8 mouse cellular contexts compared by ENCODE assay signal in the genomic region with DNA sequence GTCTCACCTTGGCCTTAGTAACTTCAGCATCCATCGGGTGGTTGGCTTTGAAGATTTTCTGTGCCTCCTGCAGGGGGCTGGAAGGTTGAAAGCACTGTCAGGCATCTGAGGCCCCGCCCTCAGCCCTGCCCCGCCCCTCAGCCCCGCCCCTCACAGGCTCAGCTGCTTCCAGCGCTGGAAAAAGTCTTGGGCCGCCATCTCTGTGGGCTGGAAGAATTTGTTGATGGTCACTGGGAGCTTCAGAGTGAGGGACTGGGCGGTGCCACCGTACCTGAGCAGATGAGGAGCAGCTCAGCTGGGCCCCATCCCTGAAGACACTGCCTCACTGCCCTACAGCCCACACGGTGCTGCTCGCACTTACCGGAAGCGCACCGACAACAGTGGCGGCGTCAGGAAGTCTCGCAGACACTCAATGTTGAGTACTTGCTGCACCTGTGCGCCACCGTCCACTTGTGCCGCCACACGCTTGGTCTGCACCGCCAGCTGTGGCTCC. TPM values are rescaled to one million over a fixed set of nuclear protein-coding genes. Genes with fewer than 3 reads are reported as not detected.
DNase-seq lines count a peak whose midpoint lies in the region; ATAC-seq lines count a peak whose summit lies in the region.

No protein-coding gene starts in this region.

- no peaks in the 10 kb centered on the region for H3K27me3 ChIP-seq in forebrain, embryonic 11.5 days (ENCODE audit: control insufficient read depth, insufficient read depth, low read length)
- H3K27me3 ChIP-seq in stomach, embryonic 14.5 days (ENCODE audit: control insufficient read depth, insufficient read depth, low read length): no peaks in the 10 kb centered on the region

- peak overlapping the region; percentile 37; the same call in 1 of the 2 replicates for H3K9ac ChIP-seq in forebrain, embryonic 11.5 days (ENCODE audit: low read length)
- no peak overlapping the region; the same call in 1 of the 2 replicates for H3K9ac ChIP-seq in stomach, embryonic 14.5 days (replicated peaks; ENCODE audit: low read depth, low read length)

- H3K9me3 ChIP-seq in forebrain, embryonic 11.5 days (ENCODE audit: control insufficient read depth, low read length): no peaks in the 10 kb centered on the region
- H3K9me3 ChIP-seq in stomach, embryonic 14.5 days (ENCODE audit: control insufficient read depth, low read depth, low read length): no peaks in the 10 kb centered on the region

- peak overlapping the region; percentile 57 for H3K27ac ChIP-seq in forebrain, embryonic 11.5 days (ENCODE audit: low read depth, low read length)
- no peak overlapping the region for H3K27ac ChIP-seq in stomach, embryonic 14.5 days (ENCODE audit: low read length)

- WGBS in forebrain, embryonic 11.5 days: 19% methylated on average over 21 of the region's 21 CpGs
- WGBS in stomach, embryonic 14.5 days: 9% methylated on average over 21 of the region's 21 CpGs

- H3K4me1 ChIP-seq in forebrain, embryonic 11.5 days (replicated peaks; ENCODE audit: control insufficient read depth, insufficient read depth, low read length): peaks cover 13% of the 10 kb centered on the region
- peaks cover 20% of the 10 kb centered on the region; the same call in 1 of the 2 replicates for H3K4me1 ChIP-seq in stomach, embryonic 14.5 days (ENCODE audit: control insufficient read depth, insufficient read depth, low read length)

- peaks cover 4% of the 10 kb centered on the region; the same call in 1 of the 2 replicates for H3K36me3 ChIP-seq in forebrain, embryonic 11.5 days (ENCODE audit: control insufficient read depth, insufficient read depth, low read length)
- H3K36me3 ChIP-seq in stomach, embryonic 14.5 days (ENCODE audit: control insufficient read depth, insufficient read depth, low read length): peaks cover 48% of the 10 kb centered on the region

- H3K4me3 ChIP-seq in forebrain, embryonic 11.5 days (ENCODE audit: low read depth, low read length): peak overlapping the region; percentile 12; the same call in 1 of the 2 replicates
- H3K4me3 ChIP-seq in stomach, embryonic 14.5 days (ENCODE audit: low read depth, low read length): peak overlapping the region; percentile 23

- ATAC-seq in forebrain, embryonic 11.5 days (replicated peaks; ENCODE audit: low FRiP score): peak; percentile 55
- peak; percentile 69 for ATAC-seq in megakaryocyte, adult 5-6 weeks (ENCODE audit: poor library complexity, severe bottlenecking)
- ATAC-seq in stomach, embryonic 14.5 days (ENCODE audit: insufficient number of reproducible peaks, insufficient read depth, low FRiP score, low read depth): peak; percentile 25; the same call in 1 of the 2 replicates

- intact Hi-C loops in left cerebral cortex, postnatal 14 days (cut with DNase I): no loop called here

- peak; percentile 71 for DNase-seq in adrenal gland, postnatal 14 days
- no peak for DNase-seq in adrenal gland, adult 18-20 months (ENCODE audit: low spot score in 2 of 2)
- peak; percentile 44 for DNase-seq in MN1 (ENCODE audit: low spot score)
- peak; percentile 90 for DNase-seq in forebrain, embryonic 11.5 days (ENCODE audit: low spot score)
- DNase-seq in kidney, postnatal 10 days: peak; percentile 76
- no peak for DNase-seq in left cerebral cortex, postnatal 14 days (ENCODE audit: low spot score in 2 of 2)

- peak overlapping the region; percentile 49 for H3K4me2 ChIP-seq in forebrain, embryonic 11.5 days (ENCODE audit: low read depth, low read length, severe bottlenecking)
- H3K4me2 ChIP-seq in stomach, embryonic 14.5 days (replicated peaks; ENCODE audit: low read depth, low read length): peak overlapping the region; percentile 46

RNA-seq across cellular contexts. Expression of gene Fuz, which starts 5.4 kb away (rescaled TPM):
- total RNA-seq in adrenal gland, postnatal 14 days (2021): 23.5 and 24.8 TPM in 2 replicates
- 10 to 100 TPM; 24.1 to 28.3 TPM for total RNA-seq in adrenal gland, adult 18-20 months (2021)
- 32.9 TPM in 2 replicates for polyA plus RNA-seq in forebrain, embryonic 11.5 days (2014; fragmentation: Nextera tagmentation; extraction: Ambion mirVana)
- 4.6 and 4.7 TPM in 2 replicates for total RNA-seq in megakaryocyte, adult 5-6 weeks (2015)
- 11.1 and 11.3 TPM in 2 replicates for total RNA-seq in megakaryocyte, adult 5-6 weeks (2017)
- 25.8 and 26.4 TPM in 2 replicates for polyA plus RNA-seq in stomach, embryonic 14.5 days (2014; fragmentation: Nextera tagmentation; extraction: Ambion mirVana)
- total RNA-seq in left cerebral cortex, postnatal 14 days (2021): 10 to 100 TPM; 20.4 to 22.9 TPM

RNA-seq across cellular contexts. Expression of gene Med25, which starts 8.8 kb away (rescaled TPM):
- total RNA-seq in adrenal gland, postnatal 14 days (2021): 75.3 and 87.2 TPM in 2 replicates
- 10 to 100 TPM; 75.2 to 90.9 TPM for total RNA-seq in adrenal gland, adult 18-20 months (2021)
- polyA plus RNA-seq in forebrain, embryonic 11.5 days (2014; fragmentation: Nextera tagmentation; extraction: Ambion mirVana): 135 and 139 TPM in 2 replicates
- total RNA-seq in megakaryocyte, adult 5-6 weeks (2015): 19.4 and 23.7 TPM in 2 replicates
- 8.6 and 9.0 TPM in 2 replicates for total RNA-seq in megakaryocyte, adult 5-6 weeks (2017)
- 65.2 and 79.4 TPM in 2 replicates for polyA plus RNA-seq in stomach, embryonic 14.5 days (2014; fragmentation: Nextera tagmentation; extraction: Ambion mirVana)
- total RNA-seq in left cerebral cortex, postnatal 14 days (2021): 100 to 1,000 TPM in 1 of 2 experiments, 10 to 100 TPM in 1; 92.5 to 103 TPM

RNA-seq across cellular contexts. Expression of gene Ap2a1, which starts 28.0 kb away (rescaled TPM):
- 81.2 and 83.2 TPM in 2 replicates for total RNA-seq in adrenal gland, postnatal 14 days (2021)
- total RNA-seq in adrenal gland, adult 18-20 months (2021): 10 to 100 TPM; 81.7 to 97.4 TPM
- polyA plus RNA-seq in forebrain, embryonic 11.5 days (2014; fragmentation: Nextera tagmentation; extraction: Ambion mirVana): 88.8 and 93.4 TPM in 2 replicates
- total RNA-seq in megakaryocyte, adult 5-6 weeks (2015): 33.2 and 36.1 TPM in 2 replicates
- total RNA-seq in megakaryocyte, adult 5-6 weeks (2017): 20.2 and 33.6 TPM in 2 replicates
- 67.3 and 72.1 TPM in 2 replicates for polyA plus RNA-seq in stomach, embryonic 14.5 days (2014; fragmentation: Nextera tagmentation; extraction: Ambion mirVana)
- 100 to 1,000 TPM; 381 to 392 TPM for total RNA-seq in left cerebral cortex, postnatal 14 days (2021)

RNA-seq across cellular contexts. Expression of gene Ptov1, which starts 31.7 kb away (rescaled TPM):
- total RNA-seq in adrenal gland, postnatal 14 days (2021): 239 and 241 TPM in 2 replicates
- 100 to 1,000 TPM; 232 to 253 TPM for total RNA-seq in adrenal gland, adult 18-20 months (2021)
- polyA plus RNA-seq in forebrain, embryonic 11.5 days (2014; fragmentation: Nextera tagmentation; extraction: Ambion mirVana): 454 and 526 TPM in 2 replicates
- 21.3 and 29.0 TPM in 2 replicates for total RNA-seq in megakaryocyte, adult 5-6 weeks (2015)
- 5.9 and 8.7 TPM in 2 replicates for total RNA-seq in megakaryocyte, adult 5-6 weeks (2017)
- 377 and 384 TPM in 2 replicates for polyA plus RNA-seq in stomach, embryonic 14.5 days (2014; fragmentation: Nextera tagmentation; extraction: Ambion mirVana)
- total RNA-seq in left cerebral cortex, postnatal 14 days (2021): 100 to 1,000 TPM; 263 to 271 TPM

RNA-seq across cellular contexts. Expression of gene Tsks, which starts 41.7 kb away (rescaled TPM):
- not detected in 2 replicates for total RNA-seq in adrenal gland, postnatal 14 days (2021)
- total RNA-seq in adrenal gland, adult 18-20 months (2021): not detected
- 0.23 TPM in 1 of 2 replicates, not detected in the other for polyA plus RNA-seq in forebrain, embryonic 11.5 days (2014; fragmentation: Nextera tagmentation; extraction: Ambion mirVana)
- not detected in 2 replicates for total RNA-seq in megakaryocyte, adult 5-6 weeks (2015)
- total RNA-seq in megakaryocyte, adult 5-6 weeks (2017): not detected in 2 replicates
- 0.17 TPM in 2 replicates for polyA plus RNA-seq in stomach, embryonic 14.5 days (2014; fragmentation: Nextera tagmentation; extraction: Ambion mirVana)
- total RNA-seq in left cerebral cortex, postnatal 14 days (2021): 1 to 10 TPM; 2.6 to 2.8 TPM

Comparison
In these comparisons a context has a peak if more than half of its experiments do, and no peak if none do; other contexts are left out.
1. DNase-seq: peak in adrenal gland, postnatal 14 days (single experiment), MN1 (single experiment), forebrain, embryonic 11.5 days (single experiment) and kidney, postnatal 10 days (single experiment); none in adrenal gland, adult 18-20 months (0 of 2) and left cerebral cortex, postnatal 14 days (0 of 2).
2. Peak in every context shown above with its lines, with median percentiles within 50 percentile points of each other: ATAC-seq.